Mouse (Mus musculus) stomach, embryonic 16.5 days (tissue): ENCODE measurements around the gene Zfp512b. TPM values are rescaled to one million over a fixed set of nuclear protein-coding genes. Genes with fewer than 3 reads are reported as not detected.

Experiments
- ATAC-seq: fragments of 200-750 bp; cut with Nextera tagmentation; 2 replicates; pipeline ENCODE4 v1.8.0; 2017; ENCODE audit warnings: moderate number of reproducible peaks, moderate TSS enrichment; ENCODE audit not compliant: insufficient read depth, low FRiP score
- H3K27ac ChIP-seq: fragments of 300-500 bp; sonication (generic); 2 replicates; pipeline ENCODE4 v1.5.1; 2014; ENCODE audit warnings: low read length
- H3K27me3 ChIP-seq: fragments of 300-500 bp; sonication (generic); 2 replicates; pipeline ENCODE4 v1.6.1; 2014; ENCODE audit warnings: low read length, control low read depth, mixed read lengths; ENCODE audit not compliant: control insufficient read depth, insufficient read depth
- H3K36me3 ChIP-seq: fragments of 300-500 bp; sonication (generic); 2 replicates; pipeline ENCODE4 v1.6.1; 2014; ENCODE audit warnings: low read length; ENCODE audit not compliant: control insufficient read depth, insufficient read depth
- H3K4me1 ChIP-seq: fragments of 300-500 bp; sonication (generic); 2 replicates; pipeline ENCODE4 v1.6.1; 2014; ENCODE audit warnings: low read length, control low read depth, mixed read lengths; ENCODE audit not compliant: control insufficient read depth, insufficient read depth
- H3K4me2 ChIP-seq: fragments of 300-500 bp; sonication (generic); 2 replicates; pipeline ENCODE4 v1.6.1; 2014; ENCODE audit warnings: low read depth, low read length, mixed read lengths
- H3K4me3 ChIP-seq: fragments of 300-500 bp; sonication (generic); replicated peaks from 2 replicates; pipeline ENCODE4 v1.5.1; 2014; ENCODE audit warnings: mild to moderate bottlenecking, low read length
- H3K9ac ChIP-seq: fragments of 300-500 bp; sonication (generic); 2 replicates; pipeline ENCODE4 v1.6.1; 2014; ENCODE audit warnings: low read length
- H3K9me3 ChIP-seq: fragments of 300-500 bp; sonication (generic); replicated peaks from 2 replicates; pipeline ENCODE4 v1.6.1; 2016; ENCODE audit warnings: low read length, control low read depth; ENCODE audit not compliant: control insufficient read depth
- WGBS: fragments of 180-500 bp; shearing (Covaris S2); extraction: QIAGEN DNeasy Blood & Tissue Kit; methylation state at CpG from one replicate; pipeline ENCODE4 v1.1.7; 2014; 5-methylcytosine and 5-hydroxymethylcytosine counted together
- polyA plus RNA-seq: library from polyadenylated mRNA; unstranded; fragments of >200 nt; fragmentation: Nextera tagmentation; extraction: Ambion mirVana; gene quantifications from 2 replicates; pipeline ENCODE4 v1.2.1, GENCODE M21; 2015

Zfp512b gene
- polyA plus RNA-seq, 1 experiment from 2014 or later: 33.8 TPM

DNA sequence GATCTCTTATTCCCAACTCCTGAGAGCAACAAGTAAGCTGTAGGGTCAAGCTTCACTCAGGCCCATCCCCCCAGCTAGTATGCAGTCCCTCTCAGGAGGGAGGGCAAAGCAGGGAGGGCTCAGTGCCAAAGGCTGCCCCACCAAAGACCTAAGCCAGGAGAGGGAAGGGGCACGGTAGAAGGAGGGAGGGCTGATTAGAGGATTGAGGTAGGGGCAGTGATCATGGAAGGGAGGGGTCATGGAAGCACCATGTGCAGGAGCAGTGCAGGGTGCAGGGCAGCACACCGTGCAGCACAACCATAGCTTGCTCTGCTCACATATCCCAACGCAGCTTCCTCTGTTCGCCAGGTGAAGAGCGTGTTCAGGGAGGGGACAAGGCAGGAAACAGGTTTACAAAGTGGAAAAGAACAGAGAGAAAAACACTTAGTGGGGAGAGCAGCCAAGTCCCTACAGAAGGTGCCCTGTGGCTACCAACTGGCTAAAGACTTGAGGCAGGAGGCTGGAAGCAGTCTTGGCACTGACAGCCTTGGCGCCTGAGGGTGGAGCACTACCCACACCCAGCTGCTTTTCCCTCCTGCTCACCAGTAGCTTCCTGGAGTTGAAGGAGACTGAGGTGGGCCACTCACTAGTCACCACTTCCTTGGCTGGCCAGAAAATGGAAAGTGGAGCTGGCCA is 21.5 kb downstream of the Zfp512b start:
- peaks cover 7% of the 10 kb centered on the region; the same call in 1 of the 2 replicates for H3K36me3 ChIP-seq
- H3K27ac ChIP-seq: no peak overlapping the region
- no peak overlapping the region for H3K9ac ChIP-seq
- no peak for ATAC-seq
- no peak overlapping the region for H3K4me2 ChIP-seq
- H3K9me3 ChIP-seq: no peaks in the 10 kb centered on the region
- no peak overlapping the region for H3K4me3 ChIP-seq
- H3K4me1 ChIP-seq: no peaks in the 10 kb centered on the region
- H3K27me3 ChIP-seq: no peaks in the 10 kb centered on the region
- WGBS: 56% methylated on average over 6 of the region's 6 CpGs

DNA sequence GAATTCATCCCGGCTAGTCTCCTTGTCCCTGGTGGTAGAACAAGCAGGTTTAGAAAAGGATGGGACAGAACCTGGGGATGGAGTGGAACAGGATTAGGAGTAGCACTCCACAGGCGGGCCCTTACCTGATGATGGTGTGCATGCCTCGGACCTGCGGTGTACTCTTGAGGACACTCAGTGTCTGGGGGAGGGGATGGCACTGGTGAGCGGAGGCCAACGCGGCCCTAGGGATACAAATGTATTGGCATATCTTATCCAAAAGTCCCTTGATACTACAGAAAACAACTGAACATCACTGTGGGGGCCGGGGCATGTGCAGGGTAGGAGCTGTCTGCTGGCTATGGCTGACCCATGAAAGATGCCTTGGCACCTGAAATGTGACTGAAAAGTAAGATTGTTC is 22.2 kb downstream of the Zfp512b start:
- Histone ChIP-seq H3K27me3 (no peaks in the 10 kb centered on the region), H3K4me2 (no peak overlapping the region), H3K27ac (no peak overlapping the region), H3K36me3 (peaks cover 7% of the 10 kb centered on the region; the same call in 1 of the 2 replicates), H3K4me1 (no peaks in the 10 kb centered on the region), H3K9me3 (no peaks in the 10 kb centered on the region), H3K4me3 (no peak overlapping the region), H3K9ac (no peak overlapping the region)
- WGBS: 87% methylated on average over 8 of the region's 8 CpGs
- ATAC-seq: no peak

DNA sequence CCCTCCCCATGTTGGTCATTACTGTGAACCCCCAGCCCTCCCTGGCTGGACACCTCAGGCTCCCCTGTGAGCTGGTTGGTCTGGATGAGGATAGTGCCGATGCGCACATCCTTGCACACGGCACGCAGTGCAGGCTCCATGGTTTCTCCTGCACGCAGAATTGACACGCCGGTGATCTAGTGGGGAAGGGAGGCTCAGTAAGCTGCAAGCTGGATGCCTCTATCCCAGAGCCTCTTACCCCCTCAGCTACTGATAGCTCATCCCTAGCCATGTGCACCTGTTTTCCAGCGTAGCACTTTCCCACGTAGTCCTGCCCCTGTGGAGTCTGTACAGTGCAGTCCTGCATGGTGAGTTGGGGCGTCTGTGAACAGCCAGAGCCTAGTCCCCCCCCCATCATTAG is 22.7 kb downstream of the Zfp512b start:
- peaks cover 7% of the 10 kb centered on the region; the same call in 1 of the 2 replicates for H3K36me3 ChIP-seq
- ATAC-seq: no peak
- H3K4me2 ChIP-seq: no peak overlapping the region
- H3K4me1 ChIP-seq: no peaks in the 10 kb centered on the region
- H3K27ac ChIP-seq: no peak overlapping the region
- 92% methylated on average over 10 of the region's 10 CpGs for WGBS
- no peaks in the 10 kb centered on the region for H3K9me3 ChIP-seq
- no peaks in the 10 kb centered on the region for H3K27me3 ChIP-seq
- no peak overlapping the region for H3K9ac ChIP-seq
- H3K4me3 ChIP-seq: no peak overlapping the region

DNA sequence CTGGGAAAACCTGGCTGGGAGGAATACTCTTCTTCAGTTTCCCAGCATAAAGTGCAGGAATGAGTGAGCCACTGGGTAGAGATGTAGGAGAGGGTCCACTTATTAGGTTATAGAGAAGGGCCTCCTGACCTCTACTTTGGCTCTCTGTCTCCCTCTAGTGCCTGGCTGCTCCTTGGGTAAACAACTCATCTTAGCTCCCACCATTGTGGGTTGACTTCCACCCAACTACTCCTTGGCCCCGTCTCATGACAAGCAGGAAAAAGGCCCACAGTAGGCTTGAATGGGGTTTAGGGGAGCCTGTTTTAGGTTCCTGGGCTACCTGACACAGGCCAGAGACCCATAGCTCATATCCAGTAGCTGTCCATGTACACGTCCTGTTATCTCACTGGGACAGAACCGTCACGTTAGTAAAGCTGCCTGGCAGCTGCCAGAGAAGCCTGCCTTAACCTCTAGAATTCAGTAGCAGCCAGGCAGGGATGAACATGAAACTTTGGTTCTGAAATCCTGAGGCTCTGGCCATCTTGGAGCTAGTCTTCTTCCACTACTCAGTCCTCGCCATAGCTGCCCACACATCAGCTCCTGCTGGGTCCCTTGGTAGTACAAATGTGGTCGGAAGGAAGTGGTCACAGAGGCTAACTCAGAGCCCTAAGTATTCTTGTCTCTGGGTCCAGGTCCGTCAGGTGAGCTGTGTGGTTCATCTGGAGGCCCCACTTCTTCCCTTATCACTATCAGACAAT is 24.2 kb downstream of the Zfp512b start:
- no peaks in the 10 kb centered on the region for H3K9me3 ChIP-seq
- H3K4me2 ChIP-seq: no peak overlapping the region
- H3K4me3 ChIP-seq: no peak overlapping the region
- no peak for ATAC-seq
- 71% methylated on average over 7 of the region's 7 CpGs for WGBS
- no peaks in the 10 kb centered on the region for H3K27me3 ChIP-seq
- H3K4me1 ChIP-seq: no peaks in the 10 kb centered on the region
- H3K9ac ChIP-seq: no peak overlapping the region
- no peak overlapping the region for H3K27ac ChIP-seq
- peaks cover 7% of the 10 kb centered on the region; the same call in 1 of the 2 replicates for H3K36me3 ChIP-seq

DNA sequence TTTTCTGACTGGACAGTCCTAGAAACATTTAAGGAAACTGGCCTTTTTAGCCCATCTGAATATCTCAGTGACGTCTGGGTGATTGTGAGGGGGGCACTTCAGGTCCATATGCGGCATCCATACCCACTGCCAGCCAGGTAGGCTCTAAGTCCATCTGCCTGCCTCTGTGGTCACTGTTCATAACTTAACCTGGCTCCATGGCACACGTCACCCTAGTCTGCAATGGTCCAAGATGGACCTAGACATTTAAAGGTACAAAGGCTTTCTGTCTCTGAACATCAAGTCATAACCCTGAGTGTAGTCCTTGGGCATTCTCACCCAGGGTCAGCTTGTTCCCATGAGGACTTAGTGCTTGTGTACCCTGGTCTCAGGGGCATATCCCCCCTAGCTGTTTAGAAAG is 25.3 kb downstream of the Zfp512b start:
- no peaks in the 10 kb centered on the region for H3K9me3 ChIP-seq
- no peaks in the 10 kb centered on the region for H3K36me3 ChIP-seq
- WGBS: 84% methylated on average over 3 of the region's 3 CpGs
- H3K27me3 ChIP-seq: no peaks in the 10 kb centered on the region
- ATAC-seq: no peak
- no peak overlapping the region for H3K4me2 ChIP-seq
- H3K9ac ChIP-seq: no peak overlapping the region
- no peak overlapping the region for H3K27ac ChIP-seq
- no peaks in the 10 kb centered on the region for H3K4me1 ChIP-seq
- no peak overlapping the region for H3K4me3 ChIP-seq

DNA sequence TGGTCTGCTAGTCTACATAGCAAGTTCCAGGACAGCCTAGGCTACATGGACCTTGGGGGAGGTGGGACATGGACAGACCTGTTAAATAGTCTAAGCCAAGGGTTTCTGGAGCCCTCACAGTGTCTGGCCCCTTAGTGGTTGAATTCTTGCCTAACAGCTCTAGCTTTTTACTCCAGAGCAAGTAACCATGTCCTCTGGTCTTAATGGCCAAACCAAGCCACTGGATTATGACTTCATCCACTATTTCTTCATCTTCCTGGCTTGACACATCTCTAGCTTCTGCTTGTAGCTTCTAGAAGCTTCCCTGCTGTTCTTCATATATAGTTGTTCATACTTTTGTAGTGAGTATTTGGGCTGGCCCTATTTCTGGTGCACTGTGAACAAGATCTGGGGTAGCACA is 38.8 kb downstream of the Zfp512b start:
- no peak for ATAC-seq
- H3K9me3 ChIP-seq: no peaks in the 10 kb centered on the region

DNA sequence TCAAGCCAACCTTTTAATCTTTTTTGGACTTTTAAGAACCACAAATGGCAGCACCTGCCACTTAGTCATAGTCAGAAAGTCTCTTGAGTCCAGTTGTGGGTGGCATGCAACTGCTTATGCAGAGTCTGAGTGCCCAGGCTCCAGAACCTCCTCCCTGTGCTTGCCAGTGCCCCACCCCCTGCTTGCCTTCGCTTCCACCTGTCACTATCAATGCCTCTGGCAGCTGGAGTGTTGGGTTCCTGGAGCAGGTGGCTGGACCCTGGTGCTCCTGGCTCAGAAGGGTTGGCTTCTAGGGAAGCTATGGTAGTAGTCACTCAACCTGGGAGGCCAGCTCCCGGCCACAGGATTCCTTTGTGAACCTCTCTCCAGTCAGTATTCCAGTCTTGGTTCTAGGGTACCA is 42.4 kb downstream of the Zfp512b start:
- no peak overlapping the region for H3K9ac ChIP-seq
- no peak for ATAC-seq
- peaks cover 29% of the 10 kb centered on the region for H3K36me3 ChIP-seq
- H3K9me3 ChIP-seq: no peaks in the 10 kb centered on the region
- WGBS: 96% methylated on average over 2 of the region's 2 CpGs
- H3K27ac ChIP-seq: no peak overlapping the region
- H3K27me3 ChIP-seq: no peaks in the 10 kb centered on the region
- H3K4me3 ChIP-seq: no peak overlapping the region
- H3K4me2 ChIP-seq: no peak overlapping the region
- no peaks in the 10 kb centered on the region for H3K4me1 ChIP-seq

More for the DNA sequence above, 38.8 kb downstream of the Zfp512b start:
- no peaks in the 10 kb centered on the region for H3K4me1 ChIP-seq
- H3K4me2 ChIP-seq: no peak overlapping the region
- no peaks in the 10 kb centered on the region for H3K27me3 ChIP-seq
- no peak overlapping the region for H3K9ac ChIP-seq
- no peak overlapping the region for H3K4me3 ChIP-seq
- no peak overlapping the region for H3K27ac ChIP-seq
- peaks cover 20% of the 10 kb centered on the region for H3K36me3 ChIP-seq

DNA sequence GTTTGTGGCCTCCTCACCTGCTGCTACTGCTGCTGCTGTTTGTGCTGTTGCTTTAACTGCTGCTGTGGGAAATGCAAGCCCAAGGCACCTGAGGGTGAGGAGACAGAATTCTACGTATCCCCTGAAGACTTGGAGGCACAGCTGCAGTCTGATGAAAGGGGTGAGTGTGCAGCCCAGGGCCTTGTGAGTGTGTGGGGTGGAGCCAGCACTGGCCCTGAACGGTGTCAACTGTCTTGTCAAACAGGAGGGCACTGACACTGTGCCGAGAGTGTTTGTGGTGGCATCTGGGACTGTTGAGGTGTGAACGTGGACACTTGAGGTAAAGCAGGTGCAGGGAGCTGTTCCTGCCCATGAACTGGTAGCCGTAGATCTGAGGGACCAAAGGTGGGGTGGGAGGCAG is 43.9 kb downstream of the Zfp512b start:
- Histone ChIP-seq H3K27ac (no peak overlapping the region), H3K9ac (no peak overlapping the region), H3K4me1 (no peaks in the 10 kb centered on the region), H3K27me3 (no peaks in the 10 kb centered on the region), H3K4me3 (no peak overlapping the region), H3K9me3 (no peaks in the 10 kb centered on the region), H3K4me2 (no peak overlapping the region), H3K36me3 (peaks cover 29% of the 10 kb centered on the region)
- no peak for ATAC-seq
- WGBS: 83% methylated on average over 5 of the region's 5 CpGs

DNA sequence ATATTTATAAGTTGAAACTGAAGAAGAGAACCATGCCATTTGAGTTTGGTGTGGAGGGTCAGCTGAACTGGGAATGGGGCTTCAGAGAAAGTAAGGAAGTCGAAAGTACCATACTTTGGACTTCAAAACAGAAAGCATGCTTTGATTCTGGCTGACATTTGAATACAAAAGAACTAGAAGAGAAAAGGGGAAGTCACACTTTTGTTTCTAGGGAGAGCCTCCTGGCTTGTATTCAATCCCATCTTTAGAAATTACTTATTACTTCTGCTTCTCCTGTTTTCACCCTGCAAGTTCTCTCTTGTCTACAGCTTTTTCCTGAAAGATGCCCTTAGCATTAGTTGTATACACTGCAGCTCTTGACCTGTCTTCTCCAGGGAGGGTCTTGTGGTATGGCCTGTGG is 44.4 kb downstream of the Zfp512b start:
- Histone ChIP-seq H3K27me3 (no peaks in the 10 kb centered on the region), H3K4me1 (no peaks in the 10 kb centered on the region), H3K9me3 (no peaks in the 10 kb centered on the region), H3K4me2 (no peak overlapping the region), H3K36me3 (peaks cover 29% of the 10 kb centered on the region), H3K4me3 (no peak overlapping the region), H3K27ac (no peak overlapping the region), H3K9ac (no peak overlapping the region)
- ATAC-seq: no peak
- 79% methylated on average over 1 of the region's 1 CpGs for WGBS
